Mouse (Mus musculus) heart, adult 2 months (tissue): ENCODE measurements at regions not wholly inside any gene's neighbourhood (a gene's known extent, or its start where the extent isn't known, plus 50 kb on each side); places are given as distances from the start of the nearest gene placed in this dataset.

ENCODE experiments used
- CTCF ChIP-seq: fragments of 200-600 bp; IDR thresholded peaks from 2 replicates; pipeline ENCODE4 v1.8.1; 2022; ENCODE audit warnings: antibody characterized with exemption, mild to moderate bottlenecking, moderate library complexity
- POLR2A ChIP-seq: fragments of 200-500 bp; IDR thresholded peaks from 2 replicates; pipeline ENCODE4 v1.6.1; 2011; ENCODE audit warnings: mild to moderate bottlenecking, low read depth, low read length, control low read depth; ENCODE audit not compliant: insufficient read depth

GRCm38 (mm10) chr16:25213250-25213649, 73.4 kb upstream of the Tprg start:
- TF ChIP-seq CTCF (no peak), POLR2A (no peak)
